Mouse (Mus musculus) C2C12 (cell line): ENCODE data around the gene Glcci1. TPM values are rescaled to one million over a fixed set of nuclear protein-coding genes. Genes with fewer than 3 reads are reported as not detected.

ENCODE experiments used
- H3K27me3 ChIP-seq: one replicate; pipeline ENCODE4 v1.6.1; 2011; ENCODE audit not compliant: control insufficient read depth, insufficient read depth, insufficient read length
- H3K36me3 ChIP-seq: one replicate; pipeline ENCODE4 v1.6.1; 2011; ENCODE audit not compliant: control insufficient read depth, insufficient read depth
- H3K4me3 ChIP-seq: one replicate; pipeline ENCODE4 v1.5.1; 2011; ENCODE audit warnings: mild to moderate bottlenecking, control low read depth; ENCODE audit not compliant: poor library complexity, insufficient read depth, severe bottlenecking
- H3K79me2 ChIP-seq: one replicate; pipeline ENCODE4 v1.6.1; 2011; ENCODE audit not compliant: control insufficient read depth, insufficient read depth
- H3K79me3 ChIP-seq: one replicate; pipeline ENCODE4 v1.6.1; 2011; ENCODE audit warnings: low read depth, control low read depth
- H3ac ChIP-seq: one replicate; pipeline ENCODE3; 2011; ENCODE audit warnings: low read depth; ENCODE audit not compliant: control insufficient read depth, insufficient read length
- CEBPB ChIP-seq: IDR thresholded peaks from one replicate; pipeline ENCODE4 v1.6.1; 2011; ENCODE audit warnings: low read depth, mild to moderate bottlenecking, control low read depth, moderate library complexity
- CTCF ChIP-seq: IDR thresholded peaks from one replicate; pipeline ENCODE4 v1.5.1; 2011; ENCODE audit not compliant: control insufficient read depth, insufficient read depth, insufficient read length
- FOSL1 ChIP-seq: IDR thresholded peaks from one replicate; pipeline ENCODE4 v1.8.0; 2011; ENCODE audit warnings: mild to moderate bottlenecking, low read length; ENCODE audit not compliant: poor library complexity, insufficient read depth, severe bottlenecking
- MAX ChIP-seq: IDR thresholded peaks from one replicate; pipeline ENCODE4 v1.6.1; 2011; ENCODE audit warnings: mild to moderate bottlenecking, control low read depth
- MYOD1 ChIP-seq: IDR thresholded peaks from one replicate; pipeline ENCODE4 v1.6.1; 2011; ENCODE audit warnings: low read depth; ENCODE audit not compliant: control insufficient read depth, insufficient read length
- MYOG ChIP-seq: IDR thresholded peaks from one replicate; pipeline ENCODE4 v1.6.1; 2011; ENCODE audit not compliant: control insufficient read depth, insufficient read length; ENCODE audit errors: extremely low read depth
- USF1 ChIP-seq: IDR thresholded peaks from one replicate; pipeline ENCODE4 v1.6.1; 2011; ENCODE audit warnings: low read depth, mild to moderate bottlenecking, control low read depth, moderate library complexity
- polyA plus RNA-seq: library from polyadenylated mRNA; unstranded; fragments of >200 nt; fragmentation: generic; extraction: Trizol; gene quantifications from one replicate; pipeline ENCODE4 v1.2.1, GENCODE M21; 2012; ENCODE audit warnings: missing spikeins

The Glcci1 gene
- polyA plus RNA-seq, 1 experiment: 0.54 TPM

- H3K79me2 ChIP-seq: no peaks in the 10 kb centered on the region
- H3K27me3 ChIP-seq: no peaks in the 10 kb centered on the region
- H3K4me3 ChIP-seq: no peak overlapping the region
- no peaks in the 10 kb centered on the region for H3K79me3 ChIP-seq
- H3ac ChIP-seq: no peak overlapping the region
- no peaks in the 10 kb centered on the region for H3K36me3 ChIP-seq
- no peak for TF ChIP-seq USF1
- no peak for TF ChIP-seq MAX
- no peak for TF ChIP-seq CTCF
- TF ChIP-seq FOSL1: no peak
- TF ChIP-seq CEBPB: no peak
- TF ChIP-seq MYOD1: no peak
- no peak for TF ChIP-seq MYOG
These were observed 11.5 kb upstream of the Glcci1 start for GRCm38 (mm10) chr6:8497868-8498257.

GRCm38 (mm10) chr6:8498961-8499360, 10.4 kb upstream of the Glcci1 start:
- TF ChIP-seq MAX: no peak
- no peak for TF ChIP-seq CEBPB
- TF ChIP-seq USF1: no peak
- no peak for TF ChIP-seq MYOD1
- TF ChIP-seq CTCF: no peak
- TF ChIP-seq FOSL1: no peak
- no peak for TF ChIP-seq MYOG
- H3K27me3 ChIP-seq: no peaks in the 10 kb centered on the region
- H3K4me3 ChIP-seq: no peak overlapping the region
- H3K79me3 ChIP-seq: no peaks in the 10 kb centered on the region
- H3ac ChIP-seq: no peak overlapping the region
- no peaks in the 10 kb centered on the region for H3K36me3 ChIP-seq
- no peaks in the 10 kb centered on the region for H3K79me2 ChIP-seq

DNA sequence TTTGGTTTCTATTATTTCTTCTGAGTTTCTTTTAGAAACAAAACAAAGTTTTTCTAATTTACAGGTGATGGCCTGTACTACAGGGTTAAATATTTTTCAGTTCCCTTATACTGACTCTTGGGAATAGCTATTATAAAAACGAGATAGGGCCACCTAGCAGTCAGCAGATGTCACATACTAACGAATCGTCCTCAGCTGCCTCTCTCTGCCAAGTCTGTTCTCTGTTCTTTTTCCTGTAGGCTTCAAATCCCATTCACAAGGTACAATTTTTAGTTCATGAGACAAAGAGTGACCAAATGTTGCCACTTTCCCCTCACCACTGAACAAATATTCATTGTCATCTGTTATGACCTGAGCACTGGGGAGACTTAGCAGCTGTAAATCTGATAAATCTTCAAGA, 5.4 kb upstream of the Glcci1 start:
- Histone ChIP-seq H3K36me3 (no peaks in the 10 kb centered on the region), H3ac (no peak overlapping the region), H3K79me2 (no peaks in the 10 kb centered on the region), H3K4me3 (no peak overlapping the region), H3K79me3 (no peaks in the 10 kb centered on the region), H3K27me3 (no peaks in the 10 kb centered on the region)
- no peak for TF ChIP-seq CTCF
- TF ChIP-seq USF1: no peak
- no peak for TF ChIP-seq CEBPB
- TF ChIP-seq MYOG: no peak
- no peak for TF ChIP-seq MYOD1
- no peak for TF ChIP-seq FOSL1
- TF ChIP-seq MAX: no peak

GRCm38 (mm10) chr6:8504521-8505228, 4.7 kb upstream of the Glcci1 start:
- Histone ChIP-seq H3K36me3 (no peaks in the 10 kb centered on the region), H3K27me3 (no peaks in the 10 kb centered on the region), H3K79me3 (no peaks in the 10 kb centered on the region), H3K79me2 (no peaks in the 10 kb centered on the region), H3K4me3 (no peak overlapping the region), H3ac (no peak overlapping the region)
- TF ChIP-seq USF1: no peak
- TF ChIP-seq MYOD1: no peak
- no peak for TF ChIP-seq CEBPB
- no peak for TF ChIP-seq FOSL1
- no peak for TF ChIP-seq CTCF
- TF ChIP-seq MYOG: no peak
- no peak for TF ChIP-seq MAX

- Histone ChIP-seq H3K36me3 (no peaks in the 10 kb centered on the region), H3K79me2 (no peaks in the 10 kb centered on the region), H3ac (no peak overlapping the region), H3K79me3 (no peaks in the 10 kb centered on the region), H3K4me3 (no peak overlapping the region), H3K27me3 (no peaks in the 10 kb centered on the region)
- no peak for TF ChIP-seq USF1
- no peak for TF ChIP-seq MYOG
- TF ChIP-seq FOSL1: no peak
- TF ChIP-seq MYOD1: no peak
- no peak for TF ChIP-seq CEBPB
- TF ChIP-seq CTCF: no peak
- TF ChIP-seq MAX: no peak
These were observed 2.8 kb upstream of the Glcci1 start for GRCm38 (mm10) chr6:8506631-8507030.
